Mouse (Mus musculus): ENCODE measurements around the gene Cirbp. TPM values are rescaled to one million over a fixed set of nuclear protein-coding genes. Genes with fewer than 3 reads are reported as not detected.

Gene Cirbp
- total and polyA plus RNA-seq, 2 experiments from 2014 or later, result 424 to 834 TPM

GRCm38 (mm10) chr10:80137626-80138552, 27.9 kb upstream of the Cirbp start:
- peak overlapping the region; percentile 96 for H3K27ac ChIP-seq (ENCODE audit: low read depth, low read length)
- ATAC-seq (peak; percentile 3; the same call in 1 of the 2 replicates), DNase-seq (peak; percentile 77)
- no peaks in the 10 kb centered on the region for H3K9me3 ChIP-seq (ENCODE audit: low read length)
- H3K27me3 ChIP-seq (ENCODE audit: insufficient read depth, low read length), result no peaks in the 10 kb centered on the region
- peak overlapping the region; percentile 93 for H3K9ac ChIP-seq
- peaks cover 15% of the 10 kb centered on the region for H3K4me1 ChIP-seq (ENCODE audit: insufficient read depth)
- WGBS, result 4% methylated on average over 32 of the region's 33 CpGs
- H3K4me3 ChIP-seq (ENCODE audit: low read depth, low read length), result peak overlapping the region; percentile 74
- peaks cover 29% of the 10 kb centered on the region for H3K36me3 ChIP-seq (ENCODE audit: insufficient read depth)
- H3K4me2 ChIP-seq (ENCODE audit: low read depth), result peak overlapping the region; percentile 93
- no peak for TF ChIP-seq CTCF (IDR thresholded peaks at IDR 0.05; ENCODE audit: low read depth)

GRCm38 (mm10) chr10:80138553-80139438, 27.0 kb upstream of the Cirbp start, which contains the start of gene Atp5d:
Gene Atp5d, plus strand, starts transcription at chr10:80138632.
- DNase-seq (peak; percentile 88), ATAC-seq (peak; percentile 17)
- TF ChIP-seq CTCF (IDR thresholded peaks at IDR 0.05; ENCODE audit: low read depth), result 0 out of 2 replicates have a peak, but pooled peaks have one; percentile 5
- Histone ChIP-seq H3K4me3 (ENCODE audit: low read depth, low read length) (peak within 1 kb of the TSS; percentile 74), H3K36me3 (ENCODE audit: insufficient read depth) (peaks cover 25% of the 10 kb centered on the region), H3K27me3 (ENCODE audit: insufficient read depth, low read length) (no peaks in the 10 kb centered on the region), H3K9ac (peak within 1 kb of the TSS; percentile 93), H3K4me2 (ENCODE audit: low read depth) (peak within 1 kb of the TSS; percentile 93), H3K27ac (ENCODE audit: low read depth, low read length) (peak within 1 kb of the TSS; percentile 96), H3K9me3 (ENCODE audit: low read length) (no peaks in the 10 kb centered on the region), H3K4me1 (ENCODE audit: insufficient read depth) (peaks cover 17% of the 10 kb centered on the region)
- 2% methylated on average over 74 of the region's 94 CpGs for WGBS

GRCm38 (mm10) chr10:80139439-80139775, 26.4 kb upstream of the Cirbp start:
- Histone ChIP-seq H3K4me3 (ENCODE audit: low read depth, low read length) (peak overlapping the region; percentile 74), H3K27me3 (ENCODE audit: insufficient read depth, low read length) (no peaks in the 10 kb centered on the region), H3K36me3 (ENCODE audit: insufficient read depth) (peaks cover 23% of the 10 kb centered on the region), H3K4me2 (ENCODE audit: low read depth) (peak overlapping the region; percentile 93), H3K9ac (peak overlapping the region; percentile 93), H3K9me3 (ENCODE audit: low read length) (no peaks in the 10 kb centered on the region), H3K27ac (ENCODE audit: low read depth, low read length) (peak overlapping the region; percentile 96), H3K4me1 (ENCODE audit: insufficient read depth) (peaks cover 17% of the 10 kb centered on the region)
- WGBS, result under 1% methylated on average over 10 of the region's 10 CpGs
- DNase-seq (no peak), ATAC-seq (no peak)
- TF ChIP-seq CTCF (IDR thresholded peaks at IDR 0.05; ENCODE audit: low read depth), result no peak

GRCm38 (mm10) chr10:80139975-80140665, 25.7 kb upstream of the Cirbp start:
- no peaks in the 10 kb centered on the region for H3K9me3 ChIP-seq (ENCODE audit: low read length)
- no peak for TF ChIP-seq CTCF (IDR thresholded peaks at IDR 0.05; ENCODE audit: low read depth)
- 75% methylated on average over 11 of the region's 11 CpGs for WGBS
- H3K27me3 ChIP-seq (ENCODE audit: insufficient read depth, low read length), result no peaks in the 10 kb centered on the region
- H3K9ac ChIP-seq, result no peak overlapping the region
- H3K36me3 ChIP-seq (ENCODE audit: insufficient read depth), result peaks cover 23% of the 10 kb centered on the region
- peaks cover 17% of the 10 kb centered on the region for H3K4me1 ChIP-seq (ENCODE audit: insufficient read depth)
- ATAC-seq, result no peak
- H3K4me3 ChIP-seq (ENCODE audit: low read depth, low read length), result no peak overlapping the region
- H3K4me2 ChIP-seq (ENCODE audit: low read depth), result no peak overlapping the region
- H3K27ac ChIP-seq (ENCODE audit: low read depth, low read length), result no peak overlapping the region
- no peak for DNase-seq

GRCm38 (mm10) chr10:80140666-80141035, 25.1 kb upstream of the Cirbp start, which contains the start of gene Cbarp:
Gene Cbarp, minus strand, starts transcription at chr10:80140835.
- H3K9ac ChIP-seq, result peak within 1 kb of the TSS; percentile 48
- WGBS, result 63% methylated on average over 10 of the region's 10 CpGs
- H3K4me3 ChIP-seq (ENCODE audit: low read depth, low read length), result peak within 1 kb of the TSS; percentile 76
- ATAC-seq (no peak), DNase-seq (no peak)
- peaks cover 17% of the 10 kb centered on the region for H3K4me1 ChIP-seq (ENCODE audit: insufficient read depth)
- no peaks in the 10 kb centered on the region for H3K9me3 ChIP-seq (ENCODE audit: low read length)
- peak within 1 kb of the TSS; percentile 95 for H3K4me2 ChIP-seq (ENCODE audit: low read depth)
- no peaks in the 10 kb centered on the region for H3K27me3 ChIP-seq (ENCODE audit: insufficient read depth, low read length)
- TF ChIP-seq CTCF (IDR thresholded peaks at IDR 0.05; ENCODE audit: low read depth), result no peak
- H3K36me3 ChIP-seq (ENCODE audit: insufficient read depth), result peaks cover 20% of the 10 kb centered on the region
- H3K27ac ChIP-seq (ENCODE audit: low read depth, low read length), result peak within 1 kb of the TSS; percentile 96

- no peaks in the 10 kb centered on the region for H3K27me3 ChIP-seq (ENCODE audit: insufficient read depth, low read length)
- H3K36me3 ChIP-seq (ENCODE audit: insufficient read depth), result peaks cover 18% of the 10 kb centered on the region
- WGBS, result under 1% methylated on average over 29 of the region's 29 CpGs
- H3K4me2 ChIP-seq (ENCODE audit: low read depth), result peak overlapping the region; percentile 95
- ATAC-seq (peak; percentile 60), DNase-seq (peak; percentile 95)
- TF ChIP-seq CTCF (IDR thresholded peaks at IDR 0.05; ENCODE audit: low read depth), result peak; percentile 72
- H3K4me1 ChIP-seq (ENCODE audit: insufficient read depth), result peaks cover 17% of the 10 kb centered on the region
- H3K9me3 ChIP-seq (ENCODE audit: low read length), result no peaks in the 10 kb centered on the region
- peak overlapping the region; percentile 81 for H3K27ac ChIP-seq (ENCODE audit: low read depth, low read length)
- H3K9ac ChIP-seq, result peak overlapping the region; percentile 48
- peak overlapping the region; percentile 76 for H3K4me3 ChIP-seq (ENCODE audit: low read depth, low read length)
Measured at GRCm38 (mm10) chr10:80141243-80141642, 24.5 kb upstream of the Cirbp start.

Data from forebrain, postnatal 0 days (tissue).